Mouse (Mus musculus): Measurements from ENCODE around the gene Rpl14.
"Not testable (repeated sequence)": the region's sequence is repeated elsewhere in the genome, so short reads cannot be mapped to it uniquely, and the experiment has no call there.

The Rpl14 gene

GRCm38 (mm10) chr9:120570741-120571592 lies at the start of gene Rpl14:
TSS of gene Rpl14 (plus strand) at chr9:120571444.
- peak; percentile 99 to 100 for DNase-seq

GRCm38 (mm10) chr9:120527270-120527669 lies 44.0 kb upstream of the Rpl14 start:
- DNase-seq = no peak

- DNase-seq = no peak
These were observed 43.3 kb upstream of the Rpl14 start for GRCm38 (mm10) chr9:120527919-120528318.

GRCm38 (mm10) chr9:120528815-120529510 lies 42.3 kb upstream of the Rpl14 start:
- DNase-seq = no peak

- no peak for DNase-seq
These were observed 40.8 kb upstream of the Rpl14 start for GRCm38 (mm10) chr9:120530471-120530870.

- DNase-seq = no peak
These were observed 39.2 kb upstream of the Rpl14 start for GRCm38 (mm10) chr9:120532062-120532461.

GRCm38 (mm10) chr9:120532691-120533090 lies 38.6 kb upstream of the Rpl14 start:
- DNase-seq = peak; percentile 6 to 18

GRCm38 (mm10) chr9:120533446-120533950 lies 37.7 kb upstream of the Rpl14 start:
- not testable (repeated sequence) for DNase-seq

GRCm38 (mm10) chr9:120539662-120540251 lies 31.5 kb upstream of the Rpl14 start, which contains the start of gene Entpd3:
TSS of gene Entpd3 (plus strand) at chr9:120539818.
- DNase-seq = no peak

- DNase-seq = no peak
These were observed 29.8 kb upstream of the Rpl14 start for GRCm38 (mm10) chr9:120541411-120541810.

- DNase-seq = no peak
These were observed 29.0 kb upstream of the Rpl14 start for GRCm38 (mm10) chr9:120542241-120542640.

GRCm38 (mm10) chr9:120545994-120546393 lies 25.2 kb upstream of the Rpl14 start:
- DNase-seq = no peak

GRCm38 (mm10) chr9:120546482-120546881 lies 24.8 kb upstream of the Rpl14 start:
- DNase-seq = peak; percentile 30 to 40

- no peak for DNase-seq
These were observed 24.1 kb upstream of the Rpl14 start for GRCm38 (mm10) chr9:120547026-120547668.

- DNase-seq = no peak
These were observed 20.5 kb upstream of the Rpl14 start for GRCm38 (mm10) chr9:120550778-120551177.

GRCm38 (mm10) chr9:120563590-120563989 lies 7.7 kb upstream of the Rpl14 start:
- no peak for DNase-seq

- no peak for DNase-seq
These were observed 7.0 kb upstream of the Rpl14 start for GRCm38 (mm10) chr9:120564247-120564646.

GRCm38 (mm10) chr9:120566384-120566783 lies 4.9 kb upstream of the Rpl14 start:
- DNase-seq = no peak

GRCm38 (mm10) chr9:120568917-120569316 lies 2.3 kb upstream of the Rpl14 start:
- DNase-seq = no peak

- peak; percentile 54 to 64 for DNase-seq
These were observed 1.4 kb upstream of the Rpl14 start for GRCm38 (mm10) chr9:120569721-120570333.

- DNase-seq = no peak
These were observed 914 bp upstream of the Rpl14 start for GRCm38 (mm10) chr9:120570334-120570725.
